Mouse (Mus musculus) cerebellum, postnatal 25 days (tissue): ENCODE results near the gene Prpf31.
"Not testable (repeated sequence)": the region's sequence is repeated elsewhere in the genome, so short reads cannot be mapped to it uniquely, and the experiment has no call there.

ENCODE experiments used
- DNase-seq, 2 experiments: peaks; one replicate each; pipeline ENCODE4 v3.0.0; 2021; ENCODE audit warnings: mixed read lengths in 2 of 2

Gene Prpf31

GRCm38 (mm10) chr7:3629543-3630477 is at the start of gene Prpf31, which contains the start of gene Tfpt:
TSS of gene Prpf31 (plus strand) at chr7:3629985.
TSS of gene Tfpt (minus strand) at chr7:3629929.
- DNase-seq, result peak; percentile 93 to 97

- no peak for DNase-seq
Observed at GRCm38 (mm10) chr7:3580029-3580428, 49.8 kb upstream of the Prpf31 start.

- DNase-seq, result no peak
Observed at GRCm38 (mm10) chr7:3585763-3586162, 44.0 kb upstream of the Prpf31 start.

GRCm38 (mm10) chr7:3586255-3586654 is 43.5 kb upstream of the Prpf31 start:
- DNase-seq, result no peak

- DNase-seq, result no peak
Observed at GRCm38 (mm10) chr7:3587292-3587691, 42.5 kb upstream of the Prpf31 start.

GRCm38 (mm10) chr7:3590550-3590949 is 39.2 kb upstream of the Prpf31 start:
- DNase-seq, result no peak

GRCm38 (mm10) chr7:3591534-3591933 is 38.3 kb upstream of the Prpf31 start:
- no peak for DNase-seq

- DNase-seq, result no peak
Observed at GRCm38 (mm10) chr7:3593855-3594254, 35.9 kb upstream of the Prpf31 start.

- no peak for DNase-seq
Observed at GRCm38 (mm10) chr7:3594686-3595085, 35.1 kb upstream of the Prpf31 start.

GRCm38 (mm10) chr7:3595146-3595545 is 34.6 kb upstream of the Prpf31 start:
- no peak for DNase-seq

GRCm38 (mm10) chr7:3597755-3598154 is 32.0 kb upstream of the Prpf31 start:
- not testable (repeated sequence) for DNase-seq

- peak; percentile 44 to 71 for DNase-seq
Observed at GRCm38 (mm10) chr7:3601119-3601518, 28.7 kb upstream of the Prpf31 start.

GRCm38 (mm10) chr7:3606798-3607197 is 23.0 kb upstream of the Prpf31 start:
- DNase-seq, result no peak

GRCm38 (mm10) chr7:3607391-3607790 is 22.4 kb upstream of the Prpf31 start:
- no peak for DNase-seq

GRCm38 (mm10) chr7:3608668-3609067 is 21.1 kb upstream of the Prpf31 start:
- DNase-seq, result no peak

GRCm38 (mm10) chr7:3609082-3609481 is 20.7 kb upstream of the Prpf31 start:
- DNase-seq, result no peak

- no peak for DNase-seq
Observed at GRCm38 (mm10) chr7:3610437-3610836, 19.3 kb upstream of the Prpf31 start.

- DNase-seq, result no peak
Observed at GRCm38 (mm10) chr7:3611006-3611405, 18.8 kb upstream of the Prpf31 start.

- no peak for DNase-seq
Observed at GRCm38 (mm10) chr7:3614021-3614420, 15.8 kb upstream of the Prpf31 start.

GRCm38 (mm10) chr7:3616057-3616388 is 13.8 kb upstream of the Prpf31 start, which contains the start of gene Oscar:
TSS of gene Oscar (minus strand) at chr7:3616157.
- DNase-seq, result no peak

GRCm38 (mm10) chr7:3616389-3617241 is 13.2 kb upstream of the Prpf31 start:
- DNase-seq, result peak in 1 of 2 experiments; percentile 76

- peak; percentile 89 to 94 for DNase-seq
Observed at GRCm38 (mm10) chr7:3617242-3617995, 12.4 kb upstream of the Prpf31 start, which contains the start of gene Ndufa3. TSS of gene Ndufa3 (plus strand) at chr7:3617373.

GRCm38 (mm10) chr7:3629030-3629429 is 755 bp upstream of the Prpf31 start:
- peak in 1 of 2 experiments; percentile 17 for DNase-seq
